Mouse (Mus musculus) forebrain, postnatal 0 days (tissue): ENCODE measurements around the gene Kcnt1. TPM values are rescaled to one million over a fixed set of nuclear protein-coding genes. Genes with fewer than 3 reads are reported as not detected.
A peak's percentile ranks its signal among the peaks of the same experiment; 100 is the strongest.

Experiments used
- ATAC-seq: fragments of 200-750 bp; cut with Nextera tagmentation; 2 replicates; pipeline ENCODE4 v1.8.0; 2017; ENCODE audit warnings: mild to moderate bottlenecking, moderate library complexity
- DNase-seq: peaks from one replicate; pipeline ENCODE4 v3.0.0-alpha.2; 2015
- H3K27ac ChIP-seq: fragments of 300-500 bp; sonication (generic); 2 replicates; pipeline ENCODE4 v1.5.1; 2014; ENCODE audit warnings: low read depth, mild to moderate bottlenecking, antibody characterized with exemption, low read length, moderate library complexity, mixed read lengths
- H3K27me3 ChIP-seq: fragments of 300-500 bp; sonication (generic); 2 replicates; pipeline ENCODE4 v1.6.1; 2014; ENCODE audit warnings: mild to moderate bottlenecking, low read length, mixed read lengths; ENCODE audit not compliant: insufficient read depth
- H3K36me3 ChIP-seq: fragments of 300-500 bp; sonication (generic); 2 replicates; pipeline ENCODE4 v1.6.1; 2014; ENCODE audit warnings: mild to moderate bottlenecking, moderate library complexity; ENCODE audit not compliant: insufficient read depth
- H3K4me1 ChIP-seq: fragments of 300-500 bp; sonication (generic); 2 replicates; pipeline ENCODE4 v1.6.1; 2014; ENCODE audit warnings: antibody characterized with exemption; ENCODE audit not compliant: insufficient read depth
- H3K4me2 ChIP-seq: fragments of 300-500 bp; sonication (generic); 2 replicates; pipeline ENCODE4 v1.6.1; 2014; ENCODE audit warnings: low read depth, mild to moderate bottlenecking, moderate library complexity
- H3K4me3 ChIP-seq: fragments of 300-500 bp; sonication (generic); 2 replicates; pipeline ENCODE4 v1.5.1; 2014; ENCODE audit warnings: low read depth, low read length, mixed read lengths
- H3K9ac ChIP-seq: fragments of 300-500 bp; sonication (generic); 2 replicates; pipeline ENCODE4 v1.6.1; 2014; ENCODE audit warnings: mild to moderate bottlenecking
- H3K9me3 ChIP-seq: fragments of 300-500 bp; sonication (generic); 2 replicates; pipeline ENCODE4 v1.6.1; 2016; ENCODE audit warnings: low read length
- CTCF ChIP-seq: sonication (generic); IDR thresholded peaks from 2 replicates; pipeline ENCODE4 v1.5.1; 2016; ENCODE audit warnings: antibody characterized with exemption, control low read depth, low read depth
- WGBS: fragments of 180-500 bp; shearing (Covaris S2); extraction: QIAGEN DNeasy Blood & Tissue Kit; methylation state at CpG from one replicate; pipeline ENCODE4 v1.1.7; 2014; 5-methylcytosine and 5-hydroxymethylcytosine counted together
- polyA plus RNA-seq: library from polyadenylated mRNA; unstranded; fragments of >200 nt; fragmentation: Nextera tagmentation; extraction: Ambion mirVana; gene quantifications from 2 replicates; pipeline ENCODE4 v1.2.1, GENCODE M21; 2015
- total RNA-seq: library from RNA; depleted of rRNA; stranded (reverse); fragments of >200 nt; gene quantifications from 2 replicates; pipeline ENCODE4 v1.2.3, GENCODE M21; 2014

The Kcnt1 gene
- total and polyA plus RNA-seq, 2 experiments from 2014 or later = 11.2 to 35.6 TPM

DNA sequence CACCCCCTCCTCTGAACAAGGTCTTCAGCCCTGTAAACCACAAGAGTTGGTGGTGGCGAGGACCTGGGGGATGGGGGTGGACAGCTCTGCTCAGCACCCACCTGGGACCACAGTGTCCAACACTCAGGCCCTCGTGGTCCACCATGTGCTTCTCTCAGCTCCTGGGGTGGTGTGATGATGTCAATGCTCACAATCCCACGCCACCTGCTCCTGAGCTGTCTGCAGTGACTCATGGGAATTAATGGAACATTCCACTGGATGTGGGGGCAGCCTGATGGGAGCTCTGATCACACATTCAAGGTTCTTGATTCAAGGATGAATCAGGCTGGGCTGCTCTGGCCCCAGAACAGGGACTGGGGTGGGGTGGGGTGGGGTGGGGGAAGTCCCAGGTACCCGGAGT is 21.4 kb upstream of the Kcnt1 start:
- no peak for TF ChIP-seq CTCF
- H3K4me2 ChIP-seq = no peak overlapping the region
- ATAC-seq (no peak), DNase-seq (no peak)
- no peaks in the 10 kb centered on the region for H3K4me1 ChIP-seq
- H3K27me3 ChIP-seq = no peaks in the 10 kb centered on the region
- no peak overlapping the region for H3K9ac ChIP-seq
- H3K9me3 ChIP-seq = no peaks in the 10 kb centered on the region
- no peak overlapping the region for H3K27ac ChIP-seq
- 67% methylated on average over 4 of the region's 4 CpGs for WGBS
- no peaks in the 10 kb centered on the region for H3K36me3 ChIP-seq
- no peak overlapping the region for H3K4me3 ChIP-seq

DNA sequence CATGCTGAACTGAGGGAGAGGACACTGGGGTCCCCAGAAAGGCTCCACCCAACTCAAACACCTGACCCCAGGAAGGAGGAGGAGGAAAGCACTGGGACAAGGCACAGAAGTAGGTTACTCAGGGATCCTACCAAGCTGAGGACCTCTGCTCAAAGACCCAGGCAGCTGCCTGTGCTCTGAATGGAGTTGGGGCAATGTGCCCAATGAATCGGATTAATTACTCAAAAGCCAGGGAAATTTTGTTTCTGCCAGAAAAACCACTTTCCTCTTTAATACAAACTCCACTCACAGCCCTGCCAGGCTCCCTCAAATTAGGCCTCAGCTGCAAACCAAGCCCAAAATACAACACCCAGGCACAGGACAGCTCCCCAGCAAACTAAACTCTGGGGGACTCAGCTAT is 20.8 kb upstream of the Kcnt1 start:
- no peak overlapping the region for H3K4me3 ChIP-seq
- H3K9me3 ChIP-seq = no peaks in the 10 kb centered on the region
- no peaks in the 10 kb centered on the region for H3K36me3 ChIP-seq
- 12% methylated on average over 1 of the region's 1 CpGs for WGBS
- no peak overlapping the region for H3K4me2 ChIP-seq
- H3K4me1 ChIP-seq = no peaks in the 10 kb centered on the region
- no peak overlapping the region for H3K9ac ChIP-seq
- DNase-seq = peak; percentile 61
- peak; percentile 56 for ATAC-seq
- H3K27ac ChIP-seq = no peak overlapping the region
- no peaks in the 10 kb centered on the region for H3K27me3 ChIP-seq
- no peak for TF ChIP-seq CTCF

- H3K27ac ChIP-seq = no peak overlapping the region
- no peaks in the 10 kb centered on the region for H3K9me3 ChIP-seq
- no peak overlapping the region for H3K4me3 ChIP-seq
- H3K27me3 ChIP-seq = no peaks in the 10 kb centered on the region
- no peak overlapping the region for H3K9ac ChIP-seq
- no peaks in the 10 kb centered on the region for H3K4me1 ChIP-seq
- DNase-seq = no peak
- H3K36me3 ChIP-seq = no peaks in the 10 kb centered on the region
- TF ChIP-seq CTCF = no peak
- 90% methylated on average over 3 of the region's 3 CpGs for WGBS
- H3K4me2 ChIP-seq = no peak overlapping the region
- ATAC-seq = no peak
Observed at GRCm38 (mm10) chr2:25844097-25844496, 19.4 kb upstream of the Kcnt1 start.

DNA sequence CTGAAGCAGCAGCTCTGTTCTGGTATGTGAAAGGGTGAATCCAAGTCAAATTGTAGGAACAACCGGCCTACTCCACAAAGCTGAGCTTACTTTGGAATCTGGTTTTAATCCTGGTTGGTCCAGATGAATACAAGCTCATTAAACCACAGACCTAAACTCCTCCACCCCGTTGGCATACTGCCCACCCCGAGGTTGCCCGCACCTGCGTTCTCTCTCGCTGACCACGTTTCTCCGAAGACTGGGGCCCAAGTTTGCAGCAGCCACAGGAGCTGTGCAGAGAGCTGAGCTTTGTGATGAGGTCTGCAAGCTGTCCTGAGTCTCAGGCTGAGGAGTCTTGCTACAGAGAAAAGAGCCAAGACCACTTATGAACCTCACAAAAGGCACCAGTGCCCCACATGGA is 17.0 kb upstream of the Kcnt1 start:
- Histone ChIP-seq H3K9me3 (no peaks in the 10 kb centered on the region), H3K27me3 (no peaks in the 10 kb centered on the region), H3K4me3 (no peak overlapping the region), H3K4me2 (no peak overlapping the region), H3K9ac (no peak overlapping the region), H3K36me3 (no peaks in the 10 kb centered on the region), H3K27ac (no peak overlapping the region), H3K4me1 (no peaks in the 10 kb centered on the region)
- WGBS = 60% methylated on average over 8 of the region's 8 CpGs
- no peak for TF ChIP-seq CTCF
- ATAC-seq (no peak), DNase-seq (no peak)

GRCm38 (mm10) chr2:25847226-25847625 is 16.3 kb upstream of the Kcnt1 start, which contains the start of gene Sohlh1:
Gene Sohlh1 (minus strand): TSS chr2:25847248.
- ATAC-seq (no peak), DNase-seq (no peak)
- H3K9me3 ChIP-seq = no peaks in the 10 kb centered on the region
- no peak within 1 kb of the TSS for H3K27ac ChIP-seq
- H3K27me3 ChIP-seq = no peaks in the 10 kb centered on the region
- no peak within 1 kb of the TSS for H3K4me2 ChIP-seq
- TF ChIP-seq CTCF = no peak
- no peak within 1 kb of the TSS for H3K9ac ChIP-seq
- no peaks in the 10 kb centered on the region for H3K4me1 ChIP-seq
- WGBS = 90% methylated on average over 16 of the region's 16 CpGs
- H3K36me3 ChIP-seq = no peaks in the 10 kb centered on the region
- no peak within 1 kb of the TSS for H3K4me3 ChIP-seq

DNA sequence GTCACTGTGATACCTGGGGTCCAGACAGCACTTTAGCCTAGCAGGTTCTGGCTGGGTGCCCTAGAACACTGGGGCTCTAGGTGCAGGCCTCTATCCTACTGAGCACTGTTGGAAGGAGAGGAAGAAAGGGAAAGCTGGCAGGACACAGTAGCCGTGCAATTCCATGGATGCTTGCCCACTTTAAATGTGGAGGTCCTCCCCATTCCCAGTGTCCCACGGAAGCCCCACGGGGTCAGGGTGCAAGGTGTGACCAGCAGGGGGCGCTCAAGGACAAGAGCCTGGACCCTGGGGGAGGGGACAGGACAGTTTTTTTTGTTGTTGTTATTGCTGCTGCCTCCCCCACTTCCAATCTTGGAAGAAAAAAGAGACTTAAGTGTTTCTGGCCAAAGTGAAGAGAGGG is 13.2 kb upstream of the Kcnt1 start:
- H3K4me2 ChIP-seq = no peak overlapping the region
- ATAC-seq (no peak), DNase-seq (peak; percentile 17)
- H3K9me3 ChIP-seq = no peaks in the 10 kb centered on the region
- WGBS = 17% methylated on average over 4 of the region's 4 CpGs
- no peak overlapping the region for H3K9ac ChIP-seq
- H3K27ac ChIP-seq = no peak overlapping the region
- peak; percentile 66 for TF ChIP-seq CTCF
- no peak overlapping the region for H3K4me3 ChIP-seq
- H3K4me1 ChIP-seq = no peaks in the 10 kb centered on the region
- H3K36me3 ChIP-seq = no peaks in the 10 kb centered on the region
- no peaks in the 10 kb centered on the region for H3K27me3 ChIP-seq

GRCm38 (mm10) chr2:25852626-25853025 is 10.9 kb upstream of the Kcnt1 start:
- ATAC-seq = peak; percentile 80
- H3K9me3 ChIP-seq = no peaks in the 10 kb centered on the region
- WGBS = 33% methylated on average over 3 of the region's 3 CpGs
- no peak for TF ChIP-seq CTCF
- no peaks in the 10 kb centered on the region for H3K27me3 ChIP-seq
- DNase-seq = peak; percentile 30
- H3K4me1 ChIP-seq = no peaks in the 10 kb centered on the region
- H3K4me2 ChIP-seq = no peak overlapping the region
- no peak overlapping the region for H3K27ac ChIP-seq
- no peak overlapping the region for H3K4me3 ChIP-seq
- H3K9ac ChIP-seq = no peak overlapping the region
- no peaks in the 10 kb centered on the region for H3K36me3 ChIP-seq

GRCm38 (mm10) chr2:25853998-25854397 is 9.5 kb upstream of the Kcnt1 start:
- TF ChIP-seq CTCF = no peak
- H3K4me1 ChIP-seq = no peaks in the 10 kb centered on the region
- no peaks in the 10 kb centered on the region for H3K36me3 ChIP-seq
- 81% methylated on average over 5 of the region's 5 CpGs for WGBS
- H3K4me2 ChIP-seq = no peak overlapping the region
- H3K27me3 ChIP-seq = no peaks in the 10 kb centered on the region
- ATAC-seq = no peak
- H3K9me3 ChIP-seq = no peaks in the 10 kb centered on the region
- H3K4me3 ChIP-seq = no peak overlapping the region
- H3K9ac ChIP-seq = no peak overlapping the region
- no peak overlapping the region for H3K27ac ChIP-seq
- no peak for DNase-seq
